Mouse (Mus musculus): ENCODE results near the gene Nkain4.

Nkain4 gene

DNA sequence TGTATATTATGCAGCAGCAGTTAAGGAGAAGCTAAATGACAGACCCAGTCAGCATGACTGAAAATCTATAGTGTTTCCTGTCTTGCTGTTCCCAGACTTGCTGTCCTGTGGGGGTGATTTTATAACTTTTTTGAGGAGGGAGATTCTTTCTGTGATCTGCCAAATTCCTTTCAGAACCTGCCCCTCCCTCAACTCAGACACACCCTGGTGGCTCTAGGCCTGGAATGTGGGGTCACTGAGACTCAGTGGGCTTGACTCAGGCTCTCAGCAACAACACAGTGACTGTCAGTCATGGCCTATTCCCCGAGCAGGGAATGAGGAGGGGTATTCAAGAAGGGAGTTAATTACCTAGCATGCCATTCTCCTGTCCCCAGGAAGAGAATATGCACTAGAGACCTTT is 4.6 kb downstream of the Nkain4 start:
- no peak for DNase-seq

GRCm38 (mm10) chr2:180941869-180942268 is 12.6 kb downstream of the Nkain4 start:
- no peak for DNase-seq

DNA sequence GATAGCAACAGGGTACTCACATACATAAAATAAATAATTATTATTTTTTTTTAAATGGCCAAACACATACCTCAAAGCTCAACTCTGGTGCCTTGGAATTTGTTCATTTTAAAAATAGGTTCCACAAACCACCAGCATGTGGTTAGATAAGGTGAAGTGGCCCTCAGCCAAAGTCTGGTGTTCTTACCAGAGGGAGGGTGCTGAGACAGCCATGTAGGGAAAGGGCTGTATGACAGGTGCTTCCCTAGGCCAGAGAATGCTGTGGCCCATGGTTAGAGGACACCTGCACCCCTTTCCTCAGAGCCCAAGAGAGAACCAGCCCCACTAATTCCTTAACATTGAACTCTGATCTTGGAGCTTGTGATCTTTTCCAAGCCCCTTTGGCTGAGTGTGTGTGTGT is 14.3 kb downstream of the Nkain4 start:
- no peak for DNase-seq

- no peak for DNase-seq
Measured at GRCm38 (mm10) chr2:180932418-180932817, 22.1 kb downstream of the Nkain4 start.

- no peak for DNase-seq
Measured at GRCm38 (mm10) chr2:180928723-180929122, 25.8 kb downstream of the Nkain4 start, which contains the start of gene Birc7. Gene Birc7, plus strand, starts transcription at chr2:180929023.

DNA sequence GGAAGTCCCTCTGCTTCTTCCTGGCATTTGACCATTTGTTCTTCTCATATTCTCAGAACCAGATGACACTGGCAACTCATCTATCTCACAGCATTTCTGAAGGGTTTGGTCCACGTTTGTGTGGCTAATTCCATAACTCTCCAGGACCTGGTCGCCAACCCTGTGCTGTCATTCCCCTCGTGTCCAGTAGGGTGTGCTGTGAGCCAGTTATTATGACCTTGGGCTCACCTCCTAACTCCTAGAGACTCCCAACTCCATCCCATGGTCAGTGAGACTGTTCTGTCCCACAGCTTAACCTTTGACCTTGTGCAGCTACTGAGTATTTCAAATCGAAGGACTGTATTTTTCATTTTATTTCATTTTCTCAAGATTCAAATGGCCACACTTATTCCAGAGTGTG is 29.3 kb downstream of the Nkain4 start:
- peak; percentile 81 to 88 for DNase-seq

GRCm38 (mm10) chr2:180922739-180923138 is 31.8 kb downstream of the Nkain4 start:
- DNase-seq = no peak

DNA sequence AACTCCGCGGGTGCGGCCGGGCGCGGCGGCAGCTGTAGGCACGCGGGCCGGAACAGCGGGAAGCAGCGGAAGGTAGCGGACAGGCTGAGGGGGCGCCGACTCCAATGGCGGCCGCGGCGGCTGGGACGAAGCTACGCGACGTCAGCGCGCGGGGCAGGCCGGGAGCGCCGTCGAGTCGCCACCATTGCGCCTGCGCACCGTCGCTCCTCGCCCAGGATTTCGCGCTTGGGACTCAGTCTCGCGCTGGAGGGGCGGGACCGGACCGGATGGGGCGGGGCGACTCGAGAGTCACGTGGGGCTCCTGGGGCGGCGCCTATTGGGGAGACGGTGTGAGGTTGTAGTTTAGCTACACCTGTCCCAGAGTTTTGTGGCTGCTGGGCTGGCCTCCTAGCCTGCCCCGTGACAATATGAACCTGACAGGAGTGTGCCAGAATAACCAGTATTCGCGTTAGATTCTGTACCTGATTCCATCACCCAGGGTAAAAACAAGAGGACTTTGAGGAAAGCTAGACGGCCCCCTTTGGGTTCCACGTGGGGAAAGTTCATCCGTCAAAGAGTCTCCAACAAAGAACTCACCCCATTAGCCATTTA is 33.6 kb downstream of the Nkain4 start, which contains the start of gene Ythdf1:
TSS of gene Ythdf1 (minus strand) at position 140 of the 591 bp plus-strand sequence.
- peak; percentile 97 to 99 for DNase-seq

- peak in 1 of 2 experiments; percentile 34 for DNase-seq
Measured at GRCm38 (mm10) chr2:180919913-180920809, 34.3 kb downstream of the Nkain4 start.

- no peak for DNase-seq
Measured at GRCm38 (mm10) chr2:180915886-180916433, 38.5 kb downstream of the Nkain4 start.

- DNase-seq = no peak
Measured at GRCm38 (mm10) chr2:180910928-180911327, 43.6 kb downstream of the Nkain4 start.

GRCm38 (mm10) chr2:180905556-180906221 is 48.8 kb downstream of the Nkain4 start:
- no peak for DNase-seq

DNA sequence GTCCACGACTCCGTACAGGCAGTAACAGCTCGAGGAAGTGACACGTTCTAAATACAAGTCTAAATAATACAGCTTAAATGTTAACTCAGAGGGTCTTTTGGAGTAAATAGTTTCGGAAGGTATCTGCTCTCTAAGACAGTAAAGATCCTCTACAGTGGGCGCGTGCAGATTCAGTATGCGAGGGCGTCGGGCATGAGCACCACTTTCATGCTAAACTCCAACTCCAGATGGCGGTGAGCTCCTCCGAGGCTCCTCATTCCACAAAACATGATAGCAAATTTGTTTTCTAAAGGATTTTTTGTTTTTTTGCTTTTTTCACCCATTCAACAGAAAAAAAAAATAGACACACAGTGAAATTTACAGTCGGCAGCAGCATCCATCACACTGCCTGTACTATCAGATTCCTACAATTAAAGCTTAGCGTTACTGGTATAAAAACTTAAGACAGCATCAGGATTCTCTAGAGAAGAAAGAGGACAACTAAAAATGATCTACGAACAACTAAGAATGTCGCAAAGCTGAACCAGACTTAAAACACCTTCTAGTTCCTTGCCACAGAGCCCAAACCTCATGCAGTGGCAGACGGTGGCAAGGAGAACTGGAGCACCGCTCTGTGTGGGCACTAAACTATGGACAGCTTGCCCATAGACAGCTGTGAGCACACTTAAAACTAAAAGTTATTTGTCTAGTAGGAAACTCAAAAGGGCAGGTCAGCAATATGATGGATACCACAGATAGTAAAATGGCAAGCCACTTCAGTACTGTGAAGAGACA is 49.9 kb downstream of the Nkain4 start:
- no peak for DNase-seq

DNA sequence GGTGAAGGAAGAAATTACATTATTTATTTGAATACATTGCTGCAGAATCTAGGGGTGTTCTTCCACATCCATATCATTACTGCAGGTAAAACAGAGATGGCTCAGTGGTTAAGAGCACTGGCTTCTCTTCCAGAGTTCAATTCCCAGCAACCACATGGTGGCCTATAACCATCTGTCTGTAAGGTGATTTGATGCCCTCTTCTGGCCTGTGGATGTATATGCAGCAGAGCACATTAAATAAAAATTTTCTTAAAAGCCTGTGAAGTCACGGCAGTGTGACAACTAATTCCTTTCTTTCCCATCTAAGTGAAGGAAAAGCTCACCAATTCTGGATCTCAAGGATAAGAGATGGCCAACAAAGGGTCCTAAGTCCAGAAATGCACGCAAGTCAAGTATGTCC is 52.4 kb downstream of the Nkain4 start:
- peak; percentile 32 to 53 for DNase-seq

DNA sequence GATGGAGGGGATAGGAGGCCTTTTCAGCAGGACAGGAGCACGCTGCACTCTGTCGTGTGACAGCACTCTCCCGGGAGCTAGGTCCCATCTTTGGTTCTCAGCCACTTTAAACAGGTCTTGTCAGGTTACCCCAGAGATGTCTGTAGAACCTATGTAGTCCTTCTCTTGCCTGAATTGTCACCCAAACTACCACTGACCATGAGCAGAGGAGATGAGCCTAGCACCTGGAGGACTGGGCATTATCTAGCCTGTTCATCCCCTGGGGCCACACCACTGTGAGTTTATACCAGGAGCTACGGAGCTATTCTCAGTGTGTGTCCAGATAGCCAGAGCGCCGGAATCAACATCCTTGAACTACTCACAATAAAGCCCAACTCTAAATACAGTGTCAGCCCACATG is 56.6 kb downstream of the Nkain4 start:
- peak in 1 of 2 experiments; percentile 19 for DNase-seq

DNA sequence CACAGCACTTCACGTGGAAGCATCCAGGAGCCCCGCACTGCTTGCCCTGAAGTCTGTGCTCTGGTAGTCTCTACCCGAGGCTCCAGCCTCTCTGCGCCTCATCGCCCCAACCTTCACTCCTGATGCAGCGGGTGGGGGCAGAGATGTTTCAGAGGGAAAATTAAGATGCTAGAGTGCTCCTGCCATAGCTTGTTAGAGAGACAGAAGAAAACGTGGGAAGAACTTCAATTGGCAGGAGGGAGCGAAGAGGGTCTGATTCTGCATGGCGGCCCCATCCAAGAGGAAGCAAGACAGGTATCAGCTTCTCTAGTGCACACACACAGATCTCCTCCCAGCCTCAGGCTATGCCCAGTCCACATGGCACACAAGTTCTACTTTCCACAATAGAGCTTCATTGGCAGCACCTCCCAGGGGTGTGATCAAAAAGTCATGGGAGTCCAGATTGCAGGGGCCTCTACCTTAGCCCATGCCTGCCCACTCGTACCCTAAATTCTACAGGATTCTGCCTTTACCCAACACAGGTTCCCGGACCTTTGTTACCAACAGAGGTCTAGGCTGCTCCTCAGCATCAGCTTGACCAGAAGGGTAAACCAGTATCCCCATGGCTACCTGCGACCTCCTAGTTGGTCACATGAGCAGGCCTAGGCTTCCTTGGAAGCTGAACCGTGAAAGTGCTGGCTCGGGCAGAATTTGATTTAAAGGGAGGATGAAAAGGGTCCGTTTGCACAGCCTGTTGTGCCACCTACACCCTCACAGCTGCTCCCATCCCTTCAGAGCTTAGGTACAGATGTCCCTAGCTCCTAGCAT is 57.5 kb downstream of the Nkain4 start:
- DNase-seq = peak in 1 of 2 experiments; percentile 32

DNA sequence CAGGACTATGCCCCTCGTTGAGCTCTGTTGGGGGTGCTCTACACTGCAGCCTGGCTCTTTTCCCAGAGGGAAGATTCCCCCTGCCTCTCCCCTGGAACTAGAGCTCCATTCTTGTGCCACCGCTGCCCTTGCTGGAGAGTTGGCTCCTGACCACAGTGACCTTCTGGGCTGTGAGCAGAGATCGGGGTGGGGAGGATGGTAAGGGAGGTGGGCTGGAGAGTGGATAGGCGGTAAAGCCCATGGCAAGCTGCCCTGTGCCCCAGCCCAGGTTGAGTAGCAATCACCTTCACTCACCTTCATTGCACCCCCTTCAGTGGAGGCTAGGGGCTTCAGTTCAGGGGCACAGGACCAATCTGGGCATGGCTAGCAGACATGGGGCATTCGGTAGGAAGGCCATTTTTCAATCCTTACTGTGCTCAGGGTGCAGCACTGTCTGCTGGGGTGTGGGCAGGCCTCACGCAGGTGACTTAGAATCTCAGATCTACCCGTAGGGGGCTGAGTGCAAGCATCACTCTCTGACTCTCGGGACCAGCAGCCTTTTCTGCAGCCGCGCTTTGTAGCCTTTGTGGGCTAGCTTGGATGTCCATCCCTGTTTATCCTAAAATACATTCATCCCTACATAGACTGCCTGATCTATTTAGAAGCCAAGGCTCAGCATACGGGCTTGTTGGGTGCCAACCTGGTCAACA is 58.5 kb downstream of the Nkain4 start:
- peak; percentile 33 to 43 for DNase-seq

GRCm38 (mm10) chr2:180895321-180895720 is 59.2 kb downstream of the Nkain4 start:
- peak; percentile 39 to 45 for DNase-seq

DNA sequence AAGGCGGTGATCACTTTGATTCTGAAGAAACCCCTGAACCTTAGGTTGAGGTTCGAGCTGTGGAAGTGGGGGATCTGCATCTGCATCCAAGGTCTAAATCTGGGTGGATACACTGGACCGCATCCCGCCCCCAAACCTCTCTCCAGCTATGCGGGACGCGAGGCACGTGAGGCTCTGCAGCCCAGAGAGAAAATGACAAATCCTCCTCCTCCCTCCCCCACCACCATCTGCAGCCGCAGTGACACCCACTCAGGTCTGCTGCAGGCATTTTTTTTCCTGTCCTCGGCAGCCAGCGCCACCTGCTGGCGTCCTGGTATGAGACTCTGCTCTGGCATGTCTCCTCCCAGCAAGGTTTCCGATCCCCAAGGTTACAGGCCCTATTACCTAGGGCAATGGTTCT is 59.8 kb downstream of the Nkain4 start:
- peak; percentile 96 to 97 for DNase-seq

DNA sequence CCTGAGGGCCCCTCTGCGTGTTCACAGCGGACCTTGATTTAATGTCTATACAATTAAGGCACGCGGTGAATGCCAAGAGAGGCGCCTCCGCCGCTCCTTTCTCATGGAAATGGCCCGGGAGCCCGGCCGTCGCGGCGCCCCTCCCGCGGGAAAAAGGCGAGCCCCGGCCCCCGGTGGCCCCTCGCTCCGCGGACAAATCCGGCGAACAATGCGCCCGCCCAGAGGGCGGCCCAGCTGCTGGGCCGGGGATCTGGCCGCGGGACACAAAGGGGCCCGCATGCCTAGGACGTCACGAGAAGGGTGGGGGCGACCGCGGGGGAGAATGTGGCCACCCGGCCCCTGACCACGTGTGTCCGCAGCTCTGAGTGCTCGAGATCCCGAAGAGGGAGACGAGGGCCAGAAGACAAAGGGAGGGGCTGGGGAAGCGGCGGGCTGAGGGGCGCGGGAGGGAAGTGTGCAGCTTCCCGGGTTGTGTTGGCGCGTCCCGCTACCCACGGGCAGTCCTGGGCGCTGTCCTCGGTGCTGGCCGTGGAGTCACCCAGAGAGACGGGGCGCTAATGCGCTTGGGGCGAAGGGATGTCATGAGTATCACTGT is 60.4 kb downstream of the Nkain4 start:
- DNase-seq = peak; percentile 75 to 80
